Mouse (Mus musculus) kidney, adult 2 months (tissue): ENCODE measurements around the gene Meis2.

ENCODE experiments used
- CTCF ChIP-seq: fragments of 200-500 bp; conservative IDR thresholded peaks from 2 replicates; pipeline ENCODE4 v1.5.1; 2011; ENCODE audit warnings: low read depth, mild to moderate bottlenecking, control low read depth, low read length, moderate library complexity, mixed read lengths; ENCODE audit not compliant: insufficient read depth, insufficient read length
- POLR2A ChIP-seq: fragments of 200-500 bp; IDR thresholded peaks from one replicate; pipeline ENCODE4 v1.6.1; 2011; ENCODE audit warnings: low read depth, low read length, control low read depth

- TF ChIP-seq CTCF (no peak), POLR2A (no peak)
These were observed 81.2 kb downstream of the Meis2 start for GRCm38 (mm10) chr2:115984487-115984886.
